Mouse (Mus musculus): Measurements from ENCODE around the gene Rbbp5. TPM values are rescaled to one million over a fixed set of nuclear protein-coding genes. Genes with fewer than 3 reads are reported as not detected.
"Not testable (repeated sequence)": the region's sequence is repeated elsewhere in the genome, so short reads cannot be mapped to it uniquely, and the experiment has no call there.

The Rbbp5 gene
- polyA plus RNA-seq, 1 experiment from 2014 or later = 46.1 TPM

- Histone ChIP-seq H3K4me3 (ENCODE audit: low read depth, low read length) (no peak overlapping the region), H3K27ac (ENCODE audit: low read depth) (no peak overlapping the region), H3K27me3 (ENCODE audit: insufficient read depth, low read length) (no peaks in the 10 kb centered on the region), H3K4me1 (ENCODE audit: insufficient read depth) (no peaks in the 10 kb centered on the region), H3K9ac (no peak overlapping the region), H3K36me3 (ENCODE audit: insufficient read depth) (peaks cover 40% of the 10 kb centered on the region), H3K4me2 (no peak overlapping the region), H3K9me3 (ENCODE audit: low read depth, low read length) (no peaks in the 10 kb centered on the region)
- ATAC-seq (ENCODE audit: insufficient read depth) = no peak
- TF ChIP-seq CTCF (IDR thresholded peaks at IDR 0.05; ENCODE audit: low read depth) = no peak
- 80% methylated on average over 5 of the region's 5 CpGs for WGBS
- DNase-seq = no peak
Measured at GRCm38 (mm10) chr1:132437389-132437788, 39.8 kb upstream of the Rbbp5 start.

GRCm38 (mm10) chr1:132440896-132441435 is 36.2 kb upstream of the Rbbp5 start:
- 74% methylated on average over 1 of the region's 1 CpGs for WGBS
- Histone ChIP-seq H3K9me3 (ENCODE audit: low read depth, low read length) (no peaks in the 10 kb centered on the region), H3K4me1 (ENCODE audit: insufficient read depth) (no peaks in the 10 kb centered on the region), H3K4me3 (ENCODE audit: low read depth, low read length) (no peak overlapping the region), H3K36me3 (ENCODE audit: insufficient read depth) (peaks cover 26% of the 10 kb centered on the region), H3K4me2 (no peak overlapping the region), H3K27ac (ENCODE audit: low read depth) (no peak overlapping the region), H3K27me3 (ENCODE audit: insufficient read depth, low read length) (no peaks in the 10 kb centered on the region), H3K9ac (no peak overlapping the region)
- DNase-seq (no peak), ATAC-seq (ENCODE audit: insufficient read depth) (no peak)
- peak; percentile 31; the same call in 1 of the 2 replicates for TF ChIP-seq CTCF (IDR thresholded peaks at IDR 0.05; ENCODE audit: low read depth)

GRCm38 (mm10) chr1:132449742-132450141 is 27.4 kb upstream of the Rbbp5 start:
- Histone ChIP-seq H3K36me3 (ENCODE audit: insufficient read depth) (peaks cover 24% of the 10 kb centered on the region), H3K9me3 (ENCODE audit: low read depth, low read length) (no peaks in the 10 kb centered on the region), H3K27ac (ENCODE audit: low read depth) (no peak overlapping the region), H3K27me3 (ENCODE audit: insufficient read depth, low read length) (no peaks in the 10 kb centered on the region), H3K4me3 (ENCODE audit: low read depth, low read length) (no peak overlapping the region), H3K9ac (no peak overlapping the region), H3K4me1 (ENCODE audit: insufficient read depth) (no peaks in the 10 kb centered on the region), H3K4me2 (no peak overlapping the region)
- DNase-seq = no peak
- TF ChIP-seq CTCF (IDR thresholded peaks at IDR 0.05; ENCODE audit: low read depth) = no peak
- ATAC-seq (ENCODE audit: insufficient read depth) = no peak
- 91% methylated on average over 7 of the region's 7 CpGs for WGBS

GRCm38 (mm10) chr1:132464651-132465050 is 12.5 kb upstream of the Rbbp5 start:
- H3K9ac ChIP-seq = no peak overlapping the region
- H3K4me1 ChIP-seq (ENCODE audit: insufficient read depth) = no peaks in the 10 kb centered on the region
- H3K27ac ChIP-seq (ENCODE audit: low read depth) = no peak overlapping the region
- no peak overlapping the region for H3K4me2 ChIP-seq
- no peak for TF ChIP-seq CTCF (IDR thresholded peaks at IDR 0.05; ENCODE audit: low read depth)
- H3K4me3 ChIP-seq (ENCODE audit: low read depth, low read length) = no peak overlapping the region
- no peak for ATAC-seq (ENCODE audit: insufficient read depth)
- no peaks in the 10 kb centered on the region for H3K9me3 ChIP-seq (ENCODE audit: low read depth, low read length)
- peaks cover 39% of the 10 kb centered on the region for H3K36me3 ChIP-seq (ENCODE audit: insufficient read depth)
- WGBS = 59% methylated on average over 5 of the region's 5 CpGs
- DNase-seq = peak; percentile 14
- no peaks in the 10 kb centered on the region for H3K27me3 ChIP-seq (ENCODE audit: insufficient read depth, low read length)

- Histone ChIP-seq H3K36me3 (ENCODE audit: insufficient read depth) (peaks cover 17% of the 10 kb centered on the region), H3K27me3 (ENCODE audit: insufficient read depth, low read length) (no peaks in the 10 kb centered on the region), H3K4me2 (no peak overlapping the region), H3K9ac (no peak overlapping the region), H3K4me1 (ENCODE audit: insufficient read depth) (no peaks in the 10 kb centered on the region), H3K4me3 (ENCODE audit: low read depth, low read length) (no peak overlapping the region), H3K9me3 (ENCODE audit: low read depth, low read length) (no peaks in the 10 kb centered on the region), H3K27ac (ENCODE audit: low read depth) (no peak overlapping the region)
- DNase-seq (peak; percentile 57), ATAC-seq (ENCODE audit: insufficient read depth) (peak; percentile 53; the same call in 1 of the 2 replicates)
- TF ChIP-seq CTCF (IDR thresholded peaks at IDR 0.05; ENCODE audit: low read depth) = no peak
Measured at GRCm38 (mm10) chr1:132468926-132469325, 8.2 kb upstream of the Rbbp5 start.

- Histone ChIP-seq H3K9me3 (ENCODE audit: low read depth, low read length) (no peaks in the 10 kb centered on the region), H3K9ac (no peak overlapping the region), H3K4me2 (no peak overlapping the region), H3K27ac (ENCODE audit: low read depth) (no peak overlapping the region), H3K27me3 (ENCODE audit: insufficient read depth, low read length) (no peaks in the 10 kb centered on the region), H3K4me3 (ENCODE audit: low read depth, low read length) (no peak overlapping the region), H3K36me3 (ENCODE audit: insufficient read depth) (peaks cover 12% of the 10 kb centered on the region), H3K4me1 (ENCODE audit: insufficient read depth) (no peaks in the 10 kb centered on the region)
- ATAC-seq (ENCODE audit: insufficient read depth) (0 out of 2 replicates have a peak, but pooled peaks have one; percentile 15), DNase-seq (peak; percentile 6)
- 93% methylated on average over 7 of the region's 7 CpGs for WGBS
- TF ChIP-seq CTCF (IDR thresholded peaks at IDR 0.05; ENCODE audit: low read depth) = no peak
Measured at GRCm38 (mm10) chr1:132469519-132469918, 7.6 kb upstream of the Rbbp5 start.

- H3K27me3 ChIP-seq (ENCODE audit: insufficient read depth, low read length); H3K4me3 ChIP-seq (ENCODE audit: low read depth, low read length); H3K4me1 ChIP-seq (ENCODE audit: insufficient read depth); ATAC-seq (ENCODE audit: insufficient read depth); H3K4me2 ChIP-seq; H3K27ac ChIP-seq (ENCODE audit: low read depth); DNase-seq; H3K9me3 ChIP-seq (ENCODE audit: low read depth, low read length); H3K9ac ChIP-seq: not testable (repeated sequence)
- 77% methylated on average over 1 of the region's 1 CpGs for WGBS
- peaks cover 12% of the 10 kb centered on the region for H3K36me3 ChIP-seq (ENCODE audit: insufficient read depth)
Measured at GRCm38 (mm10) chr1:132470031-132470430, 7.1 kb upstream of the Rbbp5 start.

GRCm38 (mm10) chr1:132471032-132471431 is 6.1 kb upstream of the Rbbp5 start:
- DNase-seq (no peak), ATAC-seq (ENCODE audit: insufficient read depth) (no peak)
- H3K4me3 ChIP-seq (ENCODE audit: low read depth, low read length) = no peak overlapping the region

More at GRCm38 (mm10) chr1:132471032-132471431, 6.1 kb upstream of the Rbbp5 start:
- Histone ChIP-seq H3K4me2 (no peak overlapping the region), H3K9me3 (ENCODE audit: low read depth, low read length) (no peaks in the 10 kb centered on the region), H3K27ac (ENCODE audit: low read depth) (no peak overlapping the region), H3K9ac (no peak overlapping the region), H3K36me3 (ENCODE audit: insufficient read depth) (peaks cover 7% of the 10 kb centered on the region), H3K4me1 (ENCODE audit: insufficient read depth) (no peaks in the 10 kb centered on the region; the same call in 1 of the 2 replicates), H3K27me3 (ENCODE audit: insufficient read depth, low read length) (no peaks in the 10 kb centered on the region)
- no peak for TF ChIP-seq CTCF (IDR thresholded peaks at IDR 0.05; ENCODE audit: low read depth)
- 88% methylated on average over 2 of the region's 2 CpGs for WGBS

Measured in lung, embryonic 14.5 days (tissue).